Mouse (Mus musculus) embryonic fibroblast, embryonic 13.5 days (primary cell): ENCODE data around the gene Atrnl1. TPM values are rescaled to one million over a fixed set of nuclear protein-coding genes. Genes with fewer than 3 reads are reported as not detected.

ENCODE experiments used
- H3K27ac ChIP-seq: 2 replicates; pipeline ENCODE4 v1.5.1; 2012; ENCODE audit warnings: low read length, control low read depth, inconsistent platforms; ENCODE audit not compliant: insufficient read depth
- H3K4me1 ChIP-seq: 2 replicates; pipeline ENCODE4 v1.6.1; 2011; ENCODE audit warnings: low read length; ENCODE audit not compliant: control insufficient read depth, insufficient read depth
- H3K4me3 ChIP-seq: 2 replicates; pipeline ENCODE4 v1.5.1; 2011; ENCODE audit warnings: mild to moderate bottlenecking, control low read depth, low read length; ENCODE audit not compliant: insufficient read depth
- CTCF ChIP-seq: IDR thresholded peaks from 2 replicates; pipeline ENCODE4 v1.5.1; 2011; ENCODE audit warnings: mild to moderate bottlenecking, control low read depth, low read length, moderate library complexity, borderline replicate concordance; ENCODE audit not compliant: insufficient read depth
- POLR2A ChIP-seq: IDR thresholded peaks from 2 replicates; pipeline ENCODE4 v1.6.1; 2011; ENCODE audit warnings: low read depth, mild to moderate bottlenecking, control low read depth, low read length, moderate library complexity
- polyA plus RNA-seq: library from polyadenylated mRNA; stranded (reverse); fragments of >200 nt; gene quantifications from 2 replicates; pipeline ENCODE4 v1.2.4, GENCODE M21; 2011; ENCODE audit warnings: low read depth; ENCODE audit not compliant: missing spikeins, insufficient read length

Gene Atrnl1
- polyA plus RNA-seq, 1 experiment, result 29.4 TPM

GRCm38 (mm10) chr19:58072404-58072803 lies 461.6 kb downstream of the Atrnl1 start:
- Histone ChIP-seq H3K27ac (no peak overlapping the region), H3K4me3 (no peak overlapping the region), H3K4me1 (peaks cover 3% of the 10 kb centered on the region)
- TF ChIP-seq POLR2A (no peak), CTCF (no peak)

- H3K4me1 ChIP-seq, result peaks cover 2% of the 10 kb centered on the region
- TF ChIP-seq POLR2A, result no peak
- TF ChIP-seq CTCF, result no peak
- no peak overlapping the region for H3K27ac ChIP-seq
- H3K4me3 ChIP-seq, result no peak overlapping the region
Observed at GRCm38 (mm10) chr19:58072846-58073245, 462.0 kb downstream of the Atrnl1 start.

GRCm38 (mm10) chr19:58075252-58075651 lies 464.4 kb downstream of the Atrnl1 start:
- Histone ChIP-seq H3K4me1 (no peaks in the 10 kb centered on the region), H3K4me3 (no peak overlapping the region), H3K27ac (no peak overlapping the region)
- TF ChIP-seq POLR2A, result no peak
- no peak for TF ChIP-seq CTCF

- H3K27ac ChIP-seq, result no peak overlapping the region
- TF ChIP-seq CTCF (no peak), POLR2A (no peak)
- no peak overlapping the region for H3K4me3 ChIP-seq
Observed at GRCm38 (mm10) chr19:58076961-58077371, 466.1 kb downstream of the Atrnl1 start.

GRCm38 (mm10) chr19:58077529-58078070 lies 466.8 kb downstream of the Atrnl1 start:
- Histone ChIP-seq H3K4me3 (no peak overlapping the region), H3K4me1 (no peaks in the 10 kb centered on the region), H3K27ac (no peak overlapping the region)
- TF ChIP-seq CTCF (no peak), POLR2A (no peak)

More at GRCm38 (mm10) chr19:58076961-58077371, 466.1 kb downstream of the Atrnl1 start:
- H3K4me1 ChIP-seq, result no peaks in the 10 kb centered on the region

- Histone ChIP-seq H3K4me3 (no peak overlapping the region), H3K27ac (no peak overlapping the region), H3K4me1 (no peaks in the 10 kb centered on the region)
- no peak for TF ChIP-seq POLR2A
- TF ChIP-seq CTCF, result no peak
Observed at GRCm38 (mm10) chr19:58080168-58080567, 469.3 kb downstream of the Atrnl1 start.

- Histone ChIP-seq H3K27ac (no peak overlapping the region), H3K4me1 (no peaks in the 10 kb centered on the region), H3K4me3 (no peak overlapping the region)
- TF ChIP-seq POLR2A, result no peak
- TF ChIP-seq CTCF, result no peak
Observed at GRCm38 (mm10) chr19:58082751-58083150, 471.9 kb downstream of the Atrnl1 start.

- TF ChIP-seq CTCF (no peak), POLR2A (no peak)
- no peak overlapping the region for H3K27ac ChIP-seq
- H3K4me3 ChIP-seq, result no peak overlapping the region
- no peaks in the 10 kb centered on the region for H3K4me1 ChIP-seq
Observed at GRCm38 (mm10) chr19:58084826-58085225, 474.0 kb downstream of the Atrnl1 start.

- Histone ChIP-seq H3K4me3 (no peak overlapping the region), H3K27ac (no peak overlapping the region), H3K4me1 (no peaks in the 10 kb centered on the region)
- TF ChIP-seq CTCF, result no peak
Observed at GRCm38 (mm10) chr19:58086734-58087133, 475.9 kb downstream of the Atrnl1 start.

- no peak overlapping the region for H3K27ac ChIP-seq
- no peak overlapping the region for H3K4me3 ChIP-seq
- no peaks in the 10 kb centered on the region for H3K4me1 ChIP-seq
- TF ChIP-seq CTCF, result no peak
- TF ChIP-seq POLR2A, result no peak
Observed at GRCm38 (mm10) chr19:58087901-58088300, 477.1 kb downstream of the Atrnl1 start.

GRCm38 (mm10) chr19:58088433-58088832 lies 477.6 kb downstream of the Atrnl1 start:
- no peaks in the 10 kb centered on the region for H3K4me1 ChIP-seq
- no peak overlapping the region for H3K4me3 ChIP-seq
- TF ChIP-seq POLR2A, result no peak
- H3K27ac ChIP-seq, result no peak overlapping the region
